Mouse (Mus musculus) embryonic facial prominence, embryonic 14.5 days (tissue): ENCODE data around the gene Entpd1. TPM values are rescaled to one million over a fixed set of nuclear protein-coding genes. Genes with fewer than 3 reads are reported as not detected.

Experiments
- ATAC-seq: fragments of 200-750 bp; cut with Nextera tagmentation; 2 replicates; pipeline ENCODE4 v1.8.0; 2017; ENCODE audit warnings: low read depth, moderate number of reproducible peaks, moderate TSS enrichment
- DNase-seq: peaks from one replicate; pipeline ENCODE4 v3.0.0-alpha.2; 2015; ENCODE audit warnings: low spot score
- H3K27ac ChIP-seq: fragments of 300-500 bp; sonication (generic); replicated peaks from 2 replicates; pipeline ENCODE4 v1.5.1; 2014; ENCODE audit warnings: low read depth, mild to moderate bottlenecking, low read length, moderate library complexity
- H3K27me3 ChIP-seq: fragments of 300-500 bp; sonication (generic); replicated peaks from 2 replicates; pipeline ENCODE4 v1.6.1; 2014; ENCODE audit warnings: low read length; ENCODE audit not compliant: control insufficient read depth, insufficient read depth
- H3K36me3 ChIP-seq: fragments of 300-500 bp; sonication (generic); 2 replicates; pipeline ENCODE4 v1.6.1; 2014; ENCODE audit warnings: low read length, mixed read lengths; ENCODE audit not compliant: control insufficient read depth, insufficient read depth
- H3K4me1 ChIP-seq: fragments of 300-500 bp; sonication (generic); 2 replicates; pipeline ENCODE4 v1.6.1; 2014; ENCODE audit warnings: antibody characterized with exemption, low read length; ENCODE audit not compliant: control insufficient read depth, insufficient read depth
- H3K4me2 ChIP-seq: fragments of 300-500 bp; sonication (generic); 2 replicates; pipeline ENCODE4 v1.6.1; 2014; ENCODE audit warnings: low read depth, mild to moderate bottlenecking, low read length, moderate library complexity, mixed read lengths
- H3K4me3 ChIP-seq: fragments of 300-500 bp; sonication (generic); 2 replicates; pipeline ENCODE4 v1.5.1; 2014; ENCODE audit warnings: low read depth, mild to moderate bottlenecking, low read length
- H3K9ac ChIP-seq: fragments of 300-500 bp; sonication (generic); 2 replicates; pipeline ENCODE4 v1.6.1; 2014; ENCODE audit warnings: low read depth, mild to moderate bottlenecking, low read length, moderate library complexity, mixed read lengths
- H3K9me3 ChIP-seq: fragments of 300-500 bp; sonication (generic); 2 replicates; pipeline ENCODE4 v1.6.1; 2016; ENCODE audit warnings: low read length; ENCODE audit not compliant: control insufficient read depth
- WGBS: fragments of 180-500 bp; shearing (Covaris S2); extraction: QIAGEN DNeasy Blood & Tissue Kit; methylation state at CpG from one replicate; pipeline ENCODE4 v1.1.7; 2014; 5-methylcytosine and 5-hydroxymethylcytosine counted together
- polyA plus RNA-seq: library from polyadenylated mRNA; unstranded; fragments of >200 nt; fragmentation: Nextera tagmentation; extraction: Ambion mirVana; gene quantifications from 2 replicates; pipeline ENCODE4 v1.2.1, GENCODE M21; 2014

The Entpd1 gene
- polyA plus RNA-seq, 1 experiment from 2014 or later, result 18.3 TPM

DNA sequence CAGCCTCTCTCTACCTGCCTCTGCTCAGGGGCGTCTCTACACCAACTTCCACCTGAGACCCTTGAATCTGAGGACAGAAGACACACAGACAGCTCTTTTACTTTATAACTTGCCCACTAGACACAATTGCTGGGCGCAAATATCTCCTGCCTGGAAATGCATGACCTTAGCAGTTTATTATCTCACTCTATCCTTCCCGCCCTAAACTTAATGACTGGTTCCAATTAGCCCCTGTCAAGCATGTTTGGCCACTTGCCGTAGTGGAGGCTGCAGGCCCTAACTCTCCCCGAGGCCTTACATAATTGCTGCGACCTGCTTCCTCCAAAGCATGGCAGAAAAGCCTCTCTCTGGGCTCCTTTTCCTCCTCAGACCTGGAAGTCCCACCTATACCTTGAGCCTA, 34.2 kb downstream of the Entpd1 start:
- DNase-seq, result no peak
- no peak overlapping the region for H3K4me3 ChIP-seq
- no peak overlapping the region for H3K9ac ChIP-seq
- H3K36me3 ChIP-seq, result no peaks in the 10 kb centered on the region
- no peak overlapping the region for H3K27ac ChIP-seq
- no peaks in the 10 kb centered on the region for H3K27me3 ChIP-seq
- no peak overlapping the region for H3K4me2 ChIP-seq
- H3K4me1 ChIP-seq, result peaks cover 24% of the 10 kb centered on the region
- WGBS, result 38% methylated on average over 6 of the region's 6 CpGs
- ATAC-seq, result no peak
- no peaks in the 10 kb centered on the region for H3K9me3 ChIP-seq

DNA sequence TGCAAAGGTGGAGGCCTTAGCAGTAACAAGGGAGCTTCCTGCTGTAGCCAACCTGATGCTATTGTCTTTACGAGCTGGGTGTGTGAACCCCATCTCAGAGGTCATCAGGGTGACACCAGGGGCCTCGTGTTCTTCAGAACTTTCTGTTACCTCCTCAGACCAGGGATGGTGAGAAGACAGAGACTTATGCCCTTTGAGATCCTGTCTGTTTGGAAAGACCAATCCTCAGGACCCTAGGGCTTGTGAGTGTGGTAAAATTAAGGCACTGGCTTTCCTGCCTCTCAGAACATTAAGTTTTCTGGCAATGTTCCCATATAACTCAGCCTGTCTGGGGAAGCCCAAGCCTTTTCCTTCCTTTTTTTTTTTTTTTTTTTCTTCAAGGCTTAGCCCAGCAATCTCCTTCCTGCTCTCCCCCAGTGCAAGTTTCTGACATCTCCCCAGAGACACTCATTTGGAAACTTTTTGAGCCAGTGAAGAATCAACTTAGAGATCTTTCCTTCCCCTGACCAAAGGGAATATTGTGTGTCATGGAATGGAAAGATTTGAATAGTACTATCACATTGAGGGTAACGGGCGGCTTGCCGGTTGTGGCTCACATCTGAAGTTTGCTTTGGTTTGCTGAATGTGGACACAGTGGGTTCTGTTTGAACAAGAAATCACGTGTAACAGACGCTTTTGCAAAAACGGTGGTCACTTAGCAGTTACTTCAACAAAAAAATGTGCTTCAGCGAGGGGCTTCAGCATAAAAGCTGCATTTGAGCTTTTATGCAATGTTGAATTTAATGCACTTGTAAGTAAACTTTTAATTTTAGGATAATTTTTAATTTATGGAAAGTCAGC, 35.4 kb downstream of the Entpd1 start:
- H3K27ac ChIP-seq, result peak overlapping the region; percentile 4
- no peaks in the 10 kb centered on the region for H3K9me3 ChIP-seq
- H3K4me2 ChIP-seq, result no peak overlapping the region
- peak; percentile 82 for DNase-seq
- peak; percentile 53; the same call in 1 of the 2 replicates for ATAC-seq
- no peak overlapping the region for H3K4me3 ChIP-seq
- no peaks in the 10 kb centered on the region for H3K27me3 ChIP-seq
- peaks cover 24% of the 10 kb centered on the region for H3K4me1 ChIP-seq
- no peaks in the 10 kb centered on the region for H3K36me3 ChIP-seq
- WGBS, result 38% methylated on average over 9 of the region's 9 CpGs
- no peak overlapping the region for H3K9ac ChIP-seq

DNA sequence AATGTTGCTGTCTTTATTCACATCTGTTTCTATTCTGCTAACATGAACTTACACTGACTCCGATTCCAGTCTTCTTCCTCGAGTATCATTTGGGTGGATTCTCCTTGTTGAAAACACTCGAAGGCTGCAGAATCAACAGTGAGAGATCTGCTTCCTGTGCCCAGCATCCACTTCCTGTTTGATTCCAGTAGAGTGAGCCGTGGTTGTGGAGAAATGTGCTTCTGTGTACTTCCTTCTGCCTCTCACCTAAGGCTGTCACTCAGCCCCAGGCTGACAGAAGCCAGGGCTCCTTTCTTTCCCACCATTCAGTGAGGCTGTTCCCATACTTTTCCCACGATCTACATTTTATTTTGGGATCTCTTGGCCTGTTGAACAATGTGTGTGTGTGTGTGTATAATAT, 37.9 kb downstream of the Entpd1 start:
- DNase-seq, result peak; percentile 11
- WGBS, result 43% methylated on average over 5 of the region's 5 CpGs
- Histone ChIP-seq H3K27me3 (no peaks in the 10 kb centered on the region), H3K4me3 (no peak overlapping the region), H3K4me1 (peaks cover 24% of the 10 kb centered on the region), H3K4me2 (no peak overlapping the region), H3K27ac (peak overlapping the region; percentile 33; the same call in 1 of the 2 replicates), H3K36me3 (no peaks in the 10 kb centered on the region), H3K9me3 (no peaks in the 10 kb centered on the region), H3K9ac (no peak overlapping the region)
- no peak for ATAC-seq

DNA sequence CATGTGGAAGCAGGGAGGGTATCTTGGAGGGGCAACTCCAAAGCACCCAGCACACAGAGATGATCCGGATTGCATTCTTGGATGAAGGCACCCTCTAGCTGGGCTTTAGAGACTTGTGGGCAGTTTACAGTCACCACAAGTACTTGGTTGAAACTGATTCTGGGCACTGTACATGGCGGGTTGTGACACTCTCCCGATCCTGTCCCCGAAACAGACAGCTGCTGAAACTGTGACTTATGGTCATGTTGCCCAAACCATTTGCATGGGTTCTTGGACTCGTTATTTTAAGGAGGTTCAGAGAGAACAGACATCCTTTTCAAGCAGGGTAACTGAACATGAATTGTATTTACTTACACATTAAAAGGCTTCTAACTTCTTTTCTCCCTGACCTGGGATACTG, 44.0 kb downstream of the Entpd1 start:
- Histone ChIP-seq H3K9ac (no peak overlapping the region), H3K9me3 (no peaks in the 10 kb centered on the region), H3K4me3 (no peak overlapping the region), H3K36me3 (no peaks in the 10 kb centered on the region), H3K27me3 (no peaks in the 10 kb centered on the region), H3K27ac (no peak overlapping the region), H3K4me1 (peaks cover 10% of the 10 kb centered on the region; the same call in 1 of the 2 replicates), H3K4me2 (no peak overlapping the region)
- 86% methylated on average over 5 of the region's 5 CpGs for WGBS
- DNase-seq (no peak), ATAC-seq (no peak)

DNA sequence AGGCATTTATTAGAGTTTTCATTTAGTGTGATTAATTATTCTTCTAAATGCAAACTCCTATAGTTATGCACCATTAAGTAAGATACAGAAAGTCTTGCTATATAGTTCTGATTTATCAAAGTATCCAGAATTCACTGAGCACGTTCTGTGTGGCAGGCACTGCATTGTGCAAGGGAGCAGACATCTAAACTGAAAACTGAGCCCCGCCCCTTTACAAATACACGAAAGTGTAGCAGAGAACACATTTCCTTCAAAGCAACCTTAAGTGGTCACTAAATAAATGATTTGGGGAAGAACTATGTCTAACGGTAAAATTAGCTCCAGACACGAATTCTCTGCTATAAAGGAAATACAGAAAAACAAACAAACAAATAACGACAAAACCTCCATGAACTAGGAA, 46.1 kb downstream of the Entpd1 start:
- peaks cover 19% of the 10 kb centered on the region for H3K4me1 ChIP-seq
- WGBS, result 55% methylated on average over 6 of the region's 6 CpGs
- H3K27ac ChIP-seq, result no peak overlapping the region
- no peak overlapping the region for H3K4me3 ChIP-seq
- no peaks in the 10 kb centered on the region for H3K36me3 ChIP-seq
- ATAC-seq (no peak), DNase-seq (no peak)
- no peak overlapping the region for H3K4me2 ChIP-seq
- H3K27me3 ChIP-seq, result no peaks in the 10 kb centered on the region
- H3K9me3 ChIP-seq, result no peaks in the 10 kb centered on the region
- H3K9ac ChIP-seq, result no peak overlapping the region

DNA sequence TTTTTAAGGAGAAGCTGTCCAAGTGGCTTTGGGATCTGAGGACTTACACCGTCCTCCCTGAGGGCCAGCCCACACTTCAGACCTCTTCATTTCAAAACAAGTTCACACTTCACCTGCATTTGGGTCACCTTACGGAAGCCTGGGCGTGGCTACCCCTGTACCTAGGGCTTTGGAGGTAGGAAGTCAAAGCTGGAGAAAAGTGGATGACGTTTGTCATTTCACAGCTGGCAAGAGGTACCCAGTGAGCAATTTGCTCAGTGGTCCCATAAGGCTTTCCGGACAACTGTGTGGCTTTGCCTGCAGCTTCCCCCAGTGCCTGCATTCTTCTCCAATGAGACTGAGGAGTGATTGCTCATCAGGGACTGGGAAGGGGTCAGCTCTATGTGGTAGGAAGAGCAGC, 46.8 kb downstream of the Entpd1 start:
- Histone ChIP-seq H3K27me3 (no peaks in the 10 kb centered on the region), H3K4me1 (peaks cover 19% of the 10 kb centered on the region), H3K4me3 (no peak overlapping the region; the same call in 1 of the 2 replicates), H3K4me2 (peak overlapping the region; percentile 55; the same call in 1 of the 2 replicates), H3K9me3 (no peaks in the 10 kb centered on the region), H3K27ac (no peak overlapping the region), H3K36me3 (no peaks in the 10 kb centered on the region), H3K9ac (no peak overlapping the region)
- no peak for DNase-seq
- no peak for ATAC-seq
- WGBS, result 41% methylated on average over 5 of the region's 5 CpGs

DNA sequence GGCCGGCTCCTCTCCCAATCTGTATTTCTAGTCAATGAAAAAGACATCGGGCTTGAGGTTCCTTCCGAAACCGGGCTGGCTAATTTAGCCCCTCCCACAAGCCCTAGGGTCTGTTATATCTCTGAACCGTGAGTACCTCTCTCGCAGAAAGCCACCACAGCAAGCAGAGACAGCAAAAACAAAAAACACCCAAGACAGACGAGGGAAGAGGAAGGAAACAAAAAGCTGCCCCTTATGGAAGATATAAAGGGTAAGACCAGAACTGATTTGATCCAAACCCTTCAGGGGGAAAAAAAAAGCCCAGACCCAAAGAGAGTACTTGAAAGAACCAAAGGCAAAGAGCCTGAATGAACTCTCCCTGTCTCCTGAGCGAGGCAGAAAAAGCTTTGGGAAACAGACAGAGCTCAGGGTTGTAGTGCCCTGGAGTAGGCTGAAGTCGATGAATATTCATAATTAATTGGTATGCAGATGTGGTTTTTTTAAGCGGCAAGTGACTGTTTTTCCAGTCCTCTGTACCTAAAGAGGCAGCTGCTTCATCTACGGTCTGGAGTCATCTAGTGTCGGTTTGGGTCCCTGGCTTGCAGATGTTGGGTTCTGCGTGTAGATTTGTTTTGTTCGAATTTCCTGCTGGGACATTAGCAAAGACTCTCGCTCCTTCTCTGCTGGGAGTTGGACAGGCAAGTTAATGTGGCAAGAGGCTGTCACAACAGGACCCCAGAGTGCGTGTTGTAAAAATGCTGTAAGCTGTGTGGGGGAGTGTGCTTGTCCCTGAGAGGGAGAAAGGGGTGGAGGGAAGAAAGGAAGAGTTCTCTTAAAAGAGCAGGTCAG, 47.7 kb downstream of the Entpd1 start:
- DNase-seq (peak; percentile 43), ATAC-seq (peak; percentile 41; the same call in 1 of the 2 replicates)
- H3K27ac ChIP-seq, result peak overlapping the region; percentile 35
- no peaks in the 10 kb centered on the region for H3K27me3 ChIP-seq
- H3K4me1 ChIP-seq, result peaks cover 19% of the 10 kb centered on the region
- no peaks in the 10 kb centered on the region for H3K9me3 ChIP-seq
- H3K9ac ChIP-seq, result peak overlapping the region; percentile 57
- WGBS, result 2% methylated on average over 16 of the region's 16 CpGs
- H3K4me3 ChIP-seq, result peak overlapping the region; percentile 32
- peak overlapping the region; percentile 55 for H3K4me2 ChIP-seq
- H3K36me3 ChIP-seq, result no peaks in the 10 kb centered on the region

DNA sequence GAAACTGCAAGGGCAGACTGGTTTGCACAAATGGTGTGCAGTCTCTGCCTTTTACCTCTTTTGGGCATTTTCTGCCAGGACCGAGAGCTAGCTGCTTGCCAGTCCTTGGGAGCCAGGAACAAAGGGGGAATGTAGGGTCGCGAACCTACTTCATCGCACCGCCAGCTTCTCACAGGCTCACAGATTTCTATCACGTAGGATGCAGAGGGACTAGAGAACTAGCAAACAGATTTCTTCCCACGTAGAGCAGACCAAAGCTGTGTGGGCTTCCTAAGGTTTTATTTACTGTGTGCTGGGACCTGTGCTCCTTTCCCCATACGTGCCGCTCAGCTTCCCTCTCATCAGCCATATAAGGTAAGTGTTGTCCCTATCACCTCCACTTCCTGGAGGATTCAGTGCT, 48.3 kb downstream of the Entpd1 start:
- Histone ChIP-seq H3K27ac (peak overlapping the region; percentile 35), H3K9me3 (no peaks in the 10 kb centered on the region), H3K4me2 (peak overlapping the region; percentile 55), H3K27me3 (no peaks in the 10 kb centered on the region), H3K36me3 (no peaks in the 10 kb centered on the region), H3K4me3 (peak overlapping the region; percentile 32), H3K4me1 (peaks cover 19% of the 10 kb centered on the region), H3K9ac (peak overlapping the region; percentile 57)
- no peak for DNase-seq
- no peak for ATAC-seq
- WGBS, result 23% methylated on average over 9 of the region's 9 CpGs
